Mouse (Mus musculus) cerebellum, adult 9-10 months (tissue): ENCODE measurements around the gene Metrnl.
"Not testable (repeated sequence)": the region's sequence is repeated elsewhere in the genome, so short reads cannot be mapped to it uniquely, and the experiment has no call there.

Experiments
- DNase-seq: peaks from one replicate; pipeline ENCODE4 v3.0.0; 2022

Gene Metrnl

DNA sequence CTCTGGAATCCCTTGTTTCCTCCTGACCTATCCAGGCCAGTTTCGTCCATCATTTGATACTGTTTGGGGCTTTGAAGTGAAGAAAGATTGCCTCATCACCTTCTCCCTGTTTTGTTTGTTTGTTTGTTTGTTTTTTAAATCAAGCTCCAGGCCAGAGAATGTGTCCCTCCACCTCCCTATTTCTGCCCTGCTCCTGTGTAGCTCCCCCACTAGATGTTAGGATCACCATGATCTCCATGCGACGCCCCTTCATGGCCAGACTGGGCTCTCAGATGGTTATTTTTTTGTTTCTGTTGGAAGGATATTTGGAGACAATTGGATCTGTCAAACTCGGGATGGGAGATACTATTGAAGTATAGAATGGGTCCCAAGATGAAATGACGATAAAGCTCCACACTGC, at the start of gene Metrnl:
Gene Metrnl (plus strand): TSS at position 301 of the 400 bp plus-strand sequence.
- no peak for DNase-seq

GRCm38 (mm10) chr11:121651556-121651955, 49.8 kb upstream of the Metrnl start:
- DNase-seq, result no peak

- DNase-seq, result no peak
These were observed 49.4 kb upstream of the Metrnl start for GRCm38 (mm10) chr11:121651983-121652382.

- DNase-seq, result peak; percentile 68
These were observed 48.6 kb upstream of the Metrnl start for GRCm38 (mm10) chr11:121652547-121653305.

DNA sequence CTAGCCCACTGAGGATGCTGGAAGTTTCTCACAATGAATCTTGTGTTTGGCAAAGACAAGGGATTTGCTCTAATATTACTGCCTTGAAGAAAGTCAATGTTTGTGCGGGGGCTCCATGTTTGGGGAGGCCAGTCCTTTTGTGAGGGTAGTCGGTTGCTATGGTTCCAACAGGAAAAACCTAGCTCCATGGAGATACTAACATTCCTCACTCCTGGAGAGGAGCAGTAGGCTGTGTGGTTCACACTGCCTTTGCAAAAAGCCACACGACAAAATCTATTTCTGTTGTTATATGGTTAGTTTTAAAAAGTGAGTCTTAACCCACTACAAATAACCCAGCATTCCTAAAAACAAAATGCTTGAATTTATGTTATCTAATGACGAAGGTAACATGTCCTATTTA, 47.7 kb upstream of the Metrnl start:
- DNase-seq, result no peak

DNA sequence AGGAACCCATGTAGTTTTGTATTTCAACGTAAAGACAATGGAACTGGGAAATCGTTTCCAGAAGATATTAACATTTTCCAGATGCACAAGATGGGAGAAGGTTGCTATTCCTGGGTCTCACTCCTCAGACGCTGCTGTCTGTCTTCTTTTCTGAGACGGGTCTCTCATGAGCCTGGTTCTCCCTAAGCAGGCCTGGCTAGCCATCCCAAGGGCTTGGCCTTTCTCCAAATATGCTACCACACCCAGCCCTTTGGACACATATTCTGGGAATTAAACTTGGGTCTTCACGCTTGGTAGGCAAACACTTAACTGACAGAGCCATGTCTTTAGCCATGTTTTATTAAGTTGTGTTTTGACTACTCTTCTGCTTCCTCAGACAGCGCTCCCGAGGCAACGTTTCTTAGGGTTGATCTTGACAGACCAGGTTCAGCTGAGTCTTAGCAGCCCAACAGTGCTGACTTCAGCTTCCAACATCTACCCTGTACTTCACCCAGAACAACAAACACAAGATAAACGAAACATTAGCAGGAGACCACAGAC, 46.9 kb upstream of the Metrnl start:
- DNase-seq, result no peak

DNA sequence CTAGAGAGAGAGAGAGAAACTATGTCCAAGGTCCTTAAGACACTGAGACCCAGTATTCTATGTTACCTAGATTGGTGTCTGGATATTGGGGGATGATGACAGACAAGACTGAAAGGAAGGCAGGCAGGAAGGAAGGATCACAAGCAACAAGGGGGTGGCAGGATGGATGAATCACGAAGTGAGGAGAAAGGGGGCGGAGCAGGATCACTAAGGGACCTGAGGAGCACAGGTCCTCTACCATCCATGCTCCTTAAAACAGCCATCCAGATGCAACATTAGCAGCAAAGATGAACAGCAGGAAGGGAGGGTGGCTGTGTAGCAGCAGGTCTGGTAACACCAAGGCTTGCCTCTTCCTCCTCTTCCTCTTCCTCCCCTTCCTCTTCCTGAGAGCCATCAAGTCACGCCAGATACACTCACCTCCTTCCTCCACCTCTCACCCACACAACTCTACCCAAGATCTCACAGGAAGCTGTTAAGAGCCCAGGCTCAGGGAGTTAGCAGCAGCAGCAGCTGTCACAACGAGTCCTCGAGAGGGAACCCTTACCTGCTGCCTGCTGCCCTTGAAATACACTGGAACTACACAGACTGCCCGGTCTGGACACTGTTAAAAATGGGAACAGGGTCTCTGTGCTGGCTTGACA, 46.1 kb upstream of the Metrnl start:
- no peak for DNase-seq

GRCm38 (mm10) chr11:121655807-121656511, 45.4 kb upstream of the Metrnl start:
- DNase-seq, result no peak

- DNase-seq, result no peak
These were observed 43.2 kb upstream of the Metrnl start for GRCm38 (mm10) chr11:121658151-121658550.

GRCm38 (mm10) chr11:121660604-121661003, 40.7 kb upstream of the Metrnl start:
- DNase-seq, result not testable (repeated sequence)

DNA sequence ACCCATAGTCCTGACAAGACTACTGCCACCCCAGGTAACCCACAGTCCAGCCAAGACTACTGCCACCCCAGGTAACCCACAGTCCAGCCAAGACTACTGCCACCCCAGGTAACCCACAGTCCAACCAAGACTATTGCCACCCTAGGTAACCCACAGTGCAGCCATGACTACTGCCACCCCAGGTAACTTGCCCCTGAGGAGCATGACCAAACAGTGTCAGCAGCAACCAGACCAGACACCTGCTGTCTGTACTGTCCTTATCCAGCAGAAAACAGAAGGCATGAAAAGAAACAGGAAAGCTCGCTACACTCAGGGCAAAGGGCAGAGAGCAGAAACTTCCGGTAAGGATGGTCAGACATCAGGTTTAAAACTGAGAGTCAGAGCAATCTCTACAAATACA, 40.2 kb upstream of the Metrnl start:
- no peak for DNase-seq

DNA sequence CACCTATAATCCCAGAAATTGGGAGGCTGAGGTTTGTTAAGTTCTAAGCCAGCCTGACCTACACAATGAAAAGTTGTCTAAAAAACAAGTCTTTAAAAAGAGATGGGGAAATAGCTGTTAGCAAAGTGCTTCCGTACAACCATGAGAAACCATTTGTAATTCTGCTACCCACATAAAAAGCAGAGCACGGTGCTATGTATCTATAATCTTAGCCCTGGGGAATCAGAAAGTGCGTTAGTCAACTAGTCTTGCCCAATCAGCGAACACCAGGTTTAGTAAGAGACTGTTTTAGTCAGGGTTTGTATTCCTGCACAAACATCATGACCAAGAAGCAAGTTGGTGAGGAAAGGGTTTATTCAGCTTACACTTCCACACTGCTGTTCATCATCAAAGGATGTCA, 33.8 kb upstream of the Metrnl start:
- DNase-seq, result no peak

GRCm38 (mm10) chr11:121668776-121669175, 32.6 kb upstream of the Metrnl start:
- DNase-seq, result no peak

GRCm38 (mm10) chr11:121670926-121671325, 30.4 kb upstream of the Metrnl start:
- no peak for DNase-seq

- DNase-seq, result no peak
These were observed 28.9 kb upstream of the Metrnl start for GRCm38 (mm10) chr11:121672312-121672989.

GRCm38 (mm10) chr11:121672990-121673572, 28.3 kb upstream of the Metrnl start, which contains the start of gene B3gntl1:
TSS of gene B3gntl1 (minus strand) at chr11:121673153.
- peak; percentile 99 for DNase-seq

DNA sequence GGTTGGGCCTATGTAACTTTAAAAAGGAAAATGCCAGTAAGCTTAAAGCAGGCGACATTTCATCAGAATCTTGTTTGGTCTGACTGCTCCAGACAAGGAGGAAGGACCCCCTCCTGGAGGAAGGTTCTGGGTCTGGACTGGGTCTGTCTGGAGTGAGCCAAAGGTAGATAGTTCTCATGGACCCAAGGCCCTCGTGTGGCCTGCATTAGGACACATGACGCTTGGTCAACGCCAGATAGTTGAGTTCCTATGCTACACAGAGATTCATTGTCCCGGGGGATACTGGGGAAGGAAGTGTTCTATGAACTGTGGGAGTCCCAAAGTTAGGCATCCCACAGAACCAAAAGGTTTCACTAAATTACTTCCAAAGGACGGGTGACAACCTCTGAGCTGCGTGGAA, 27.7 kb upstream of the Metrnl start:
- no peak for DNase-seq

GRCm38 (mm10) chr11:121676836-121677235, 24.5 kb upstream of the Metrnl start:
- DNase-seq, result no peak

DNA sequence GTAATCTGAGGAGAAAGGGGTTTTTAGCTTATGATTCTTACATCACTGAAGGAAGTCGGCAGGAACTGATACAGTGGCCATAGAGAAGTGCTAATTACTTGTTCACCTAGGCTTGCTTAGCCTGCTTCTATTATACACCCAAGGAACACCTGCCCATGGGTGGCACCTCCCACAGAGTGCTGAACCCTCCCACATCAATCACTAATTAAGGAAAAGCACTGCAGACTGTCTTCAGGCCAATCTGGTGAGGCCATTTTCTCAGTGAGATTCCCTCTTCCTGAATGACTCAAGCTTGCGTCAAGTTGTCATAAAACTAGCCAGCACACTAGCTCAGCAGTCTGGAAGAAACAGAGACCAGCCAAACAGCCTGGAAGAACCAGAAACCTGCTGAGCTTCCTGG, 21.8 kb upstream of the Metrnl start:
- DNase-seq, result no peak

DNA sequence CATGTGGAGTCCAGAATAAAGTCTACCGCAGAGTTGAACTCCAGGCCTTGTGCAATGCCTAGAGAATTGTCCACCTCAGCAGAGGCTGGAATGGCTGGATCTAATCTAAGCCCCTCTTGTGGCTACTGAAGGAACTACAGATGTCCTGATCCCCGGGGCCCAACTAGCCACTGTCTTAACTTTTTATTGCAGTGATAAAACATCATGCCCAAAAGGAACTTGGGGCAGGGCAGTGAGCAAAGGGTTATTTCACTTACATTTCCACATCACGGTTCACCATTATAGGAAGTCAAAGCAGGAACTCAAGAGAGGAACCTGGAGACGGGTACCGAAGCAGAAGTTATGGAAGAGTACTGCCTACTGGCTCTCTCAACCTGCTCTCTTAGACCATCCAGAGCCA, 20.6 kb upstream of the Metrnl start:
- DNase-seq, result no peak

DNA sequence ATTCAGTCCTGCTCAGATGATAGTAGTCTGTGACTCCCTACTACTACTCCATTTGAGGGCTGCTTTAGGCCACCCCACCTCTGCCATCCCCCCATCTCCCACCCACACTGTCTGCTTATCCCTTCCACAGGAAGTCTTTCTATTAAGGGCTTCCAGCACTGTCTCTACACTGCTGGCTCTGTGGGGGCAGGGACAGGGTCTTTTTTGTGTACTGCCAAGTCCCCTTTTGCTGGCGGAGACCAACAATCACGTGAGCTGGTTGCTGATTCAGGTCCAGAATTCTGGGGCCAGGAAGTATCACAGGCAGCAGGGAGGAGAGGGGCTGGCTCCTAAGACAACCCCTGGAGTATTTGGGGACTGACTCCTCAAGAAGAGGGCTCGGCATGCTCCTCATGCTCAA, 18.1 kb upstream of the Metrnl start:
- no peak for DNase-seq

- DNase-seq, result no peak
These were observed 15.8 kb upstream of the Metrnl start for GRCm38 (mm10) chr11:121685491-121686001.
